Mouse (Mus musculus): ENCODE measurements around the gene Stard13. TPM values are rescaled to one million over a fixed set of nuclear protein-coding genes. Genes with fewer than 3 reads are reported as not detected.

Gene Stard13
- polyA plus RNA-seq, 1 experiment from 2014 or later, result 18.0 TPM

- Histone ChIP-seq H3K4me1 (peaks cover 27% of the 10 kb centered on the region), H3K27ac (no peak overlapping the region), H3K4me3 (no peak overlapping the region), H3K4me2 (no peak overlapping the region), H3K27me3 (no peaks in the 10 kb centered on the region), H3K9ac (no peak overlapping the region), H3K9me3 (no peaks in the 10 kb centered on the region), H3K36me3 (no peaks in the 10 kb centered on the region)
- 61% methylated on average over 4 of the region's 4 CpGs for WGBS
- ATAC-seq (ENCODE audit: borderline replicate concordance, extremely low read depth, low FRiP score, low TSS enrichment), result no peak
Observed at GRCm38 (mm10) chr5:151154030-151154429, 79.6 kb downstream of the Stard13 start.

DNA sequence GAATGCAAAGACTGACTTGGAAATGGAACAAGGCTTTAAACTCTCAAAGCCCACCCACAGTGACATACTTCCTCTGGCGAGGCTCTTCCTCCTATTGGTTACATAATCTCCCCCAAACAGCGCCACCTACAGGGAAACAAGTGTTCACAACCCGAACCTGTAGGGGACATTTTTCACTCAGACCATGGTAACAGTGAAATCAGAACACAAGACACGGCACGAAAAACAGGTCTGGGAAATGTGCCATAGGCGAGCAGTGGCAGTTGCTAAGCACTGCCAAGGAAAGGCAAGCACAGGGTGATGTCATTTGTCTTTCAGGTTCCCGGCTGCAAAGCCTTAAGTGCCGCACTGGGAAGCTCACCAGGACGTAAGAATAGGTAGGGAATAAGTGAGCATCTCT, 82.1 kb downstream of the Stard13 start:
- Histone ChIP-seq H3K27ac (no peak overlapping the region), H3K4me3 (no peak overlapping the region), H3K9ac (no peak overlapping the region), H3K9me3 (no peaks in the 10 kb centered on the region), H3K4me1 (peaks cover 24% of the 10 kb centered on the region), H3K36me3 (no peaks in the 10 kb centered on the region), H3K4me2 (no peak overlapping the region), H3K27me3 (no peaks in the 10 kb centered on the region)
- no peak for ATAC-seq (ENCODE audit: borderline replicate concordance, extremely low read depth, low FRiP score, low TSS enrichment)
- WGBS, result 82% methylated on average over 9 of the region's 9 CpGs

DNA sequence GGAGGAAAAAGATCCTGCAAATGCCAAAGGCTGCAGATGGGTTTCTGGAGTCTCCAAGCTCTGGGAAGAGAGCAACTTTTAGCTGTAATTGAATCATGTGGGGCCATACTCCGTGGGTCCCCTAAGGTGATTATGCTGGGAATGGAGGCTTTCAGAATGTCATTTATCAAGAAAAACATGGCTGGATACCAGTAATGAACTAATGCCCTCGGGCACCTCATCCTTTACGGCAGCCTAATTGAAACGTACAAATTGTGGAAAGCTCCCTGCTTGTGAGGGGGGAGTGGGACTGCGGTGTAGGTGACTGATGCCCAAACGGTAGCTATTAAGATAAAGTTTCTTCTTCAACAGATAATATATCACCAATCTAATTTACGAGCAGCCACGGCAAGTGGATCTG, 84.1 kb downstream of the Stard13 start:
- Histone ChIP-seq H3K4me1 (peaks cover 9% of the 10 kb centered on the region), H3K27ac (no peak overlapping the region), H3K9ac (no peak overlapping the region), H3K9me3 (no peaks in the 10 kb centered on the region), H3K36me3 (no peaks in the 10 kb centered on the region), H3K27me3 (no peaks in the 10 kb centered on the region), H3K4me3 (no peak overlapping the region), H3K4me2 (no peak overlapping the region)
- WGBS, result 38% methylated on average over 8 of the region's 8 CpGs
- ATAC-seq (ENCODE audit: borderline replicate concordance, extremely low read depth, low FRiP score, low TSS enrichment), result no peak

DNA sequence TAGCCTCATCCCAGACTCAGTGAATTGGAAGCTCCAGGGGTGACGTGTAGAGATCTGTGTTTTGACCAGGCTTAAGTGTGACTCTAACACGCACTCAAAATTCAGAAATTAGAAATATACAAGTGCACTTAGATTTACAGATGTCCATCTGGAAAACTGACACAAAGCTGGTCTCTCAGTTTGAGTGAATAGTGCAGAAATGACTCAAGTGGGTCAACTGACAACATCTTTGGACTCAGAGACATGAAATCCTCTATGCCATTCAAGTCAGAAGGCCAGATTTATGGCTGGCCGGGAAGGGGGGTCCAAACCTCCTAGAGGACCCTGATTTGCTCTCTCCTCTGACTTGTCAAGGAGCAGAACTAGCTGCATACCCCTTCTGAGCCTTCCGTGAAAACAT, 85.6 kb downstream of the Stard13 start:
- no peaks in the 10 kb centered on the region for H3K9me3 ChIP-seq
- ATAC-seq (ENCODE audit: borderline replicate concordance, extremely low read depth, low FRiP score, low TSS enrichment), result no peak
- no peak overlapping the region for H3K4me3 ChIP-seq
- 84% methylated on average over 4 of the region's 4 CpGs for WGBS
- H3K9ac ChIP-seq, result no peak overlapping the region
- peaks cover 20% of the 10 kb centered on the region for H3K4me1 ChIP-seq
- no peaks in the 10 kb centered on the region for H3K36me3 ChIP-seq
- H3K27ac ChIP-seq, result no peak overlapping the region
- H3K27me3 ChIP-seq, result no peaks in the 10 kb centered on the region
- H3K4me2 ChIP-seq, result no peak overlapping the region

DNA sequence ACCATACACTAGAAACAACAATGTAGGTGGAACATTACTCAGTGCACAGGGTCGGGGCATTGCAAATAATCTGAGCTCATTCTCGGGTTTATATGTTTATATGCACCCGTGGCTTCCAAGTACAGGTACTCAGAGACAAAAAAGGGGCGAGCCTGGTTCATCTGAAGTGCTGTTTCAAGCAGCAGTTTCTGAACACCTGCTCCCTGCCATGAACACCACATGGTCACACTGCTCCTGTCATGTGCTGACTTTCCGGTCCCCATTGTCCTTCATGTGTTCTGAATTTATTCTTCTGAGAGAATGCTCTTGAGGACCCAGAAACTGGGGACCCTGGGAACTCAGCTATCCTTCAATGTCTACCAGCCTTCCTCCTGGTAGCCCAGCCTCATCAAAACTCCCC, 87.8 kb downstream of the Stard13 start:
- Histone ChIP-seq H3K9me3 (no peaks in the 10 kb centered on the region), H3K36me3 (no peaks in the 10 kb centered on the region), H3K4me1 (peaks cover 36% of the 10 kb centered on the region), H3K27ac (no peak overlapping the region), H3K4me2 (no peak overlapping the region), H3K4me3 (no peak overlapping the region), H3K9ac (no peak overlapping the region), H3K27me3 (no peaks in the 10 kb centered on the region)
- 50% methylated on average over 5 of the region's 5 CpGs for WGBS
- no peak for ATAC-seq (ENCODE audit: borderline replicate concordance, extremely low read depth, low FRiP score, low TSS enrichment)

- ATAC-seq (ENCODE audit: borderline replicate concordance, extremely low read depth, low FRiP score, low TSS enrichment), result no peak
- Histone ChIP-seq H3K4me3 (no peak overlapping the region), H3K36me3 (no peaks in the 10 kb centered on the region), H3K27ac (peak overlapping the region; percentile 89), H3K9me3 (no peaks in the 10 kb centered on the region), H3K27me3 (no peaks in the 10 kb centered on the region), H3K9ac (no peak overlapping the region), H3K4me1 (peaks cover 36% of the 10 kb centered on the region), H3K4me2 (no peak overlapping the region)
- 42% methylated on average over 5 of the region's 5 CpGs for WGBS
Observed at GRCm38 (mm10) chr5:151143955-151144354, 89.7 kb downstream of the Stard13 start.

GRCm38 (mm10) chr5:151142671-151143601, 90.7 kb downstream of the Stard13 start:
- 11% methylated on average over 11 of the region's 11 CpGs for WGBS
- no peaks in the 10 kb centered on the region for H3K27me3 ChIP-seq
- no peak overlapping the region for H3K9ac ChIP-seq
- no peaks in the 10 kb centered on the region for H3K9me3 ChIP-seq
- H3K27ac ChIP-seq, result peak overlapping the region; percentile 89
- H3K4me3 ChIP-seq, result no peak overlapping the region
- peak overlapping the region; percentile 12; the same call in 1 of the 2 replicates for H3K4me2 ChIP-seq
- peaks cover 40% of the 10 kb centered on the region for H3K4me1 ChIP-seq
- H3K36me3 ChIP-seq, result no peaks in the 10 kb centered on the region
- peak; percentile 91 for ATAC-seq (ENCODE audit: borderline replicate concordance, extremely low read depth, low FRiP score, low TSS enrichment)

DNA sequence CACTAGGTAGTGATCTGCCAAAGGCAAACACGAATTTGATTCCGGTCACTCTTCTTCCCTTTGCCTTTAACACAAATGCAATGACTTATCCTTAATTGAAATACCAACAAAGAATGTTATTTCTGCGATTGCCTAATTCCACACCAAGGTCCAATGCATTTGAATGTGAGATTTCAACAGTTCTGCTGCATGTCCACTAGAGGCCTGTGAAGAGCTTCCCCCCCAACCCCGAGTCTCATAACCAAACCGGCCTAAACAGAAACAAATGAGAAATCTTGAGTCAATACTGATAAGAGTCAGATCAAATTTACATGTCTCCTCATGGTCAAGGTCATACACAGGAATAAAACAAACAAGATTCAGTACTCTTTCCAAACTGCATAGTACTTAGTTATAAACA, 91.4 kb downstream of the Stard13 start:
- peak; percentile 47; the same call in 1 of the 2 replicates for ATAC-seq (ENCODE audit: borderline replicate concordance, extremely low read depth, low FRiP score, low TSS enrichment)
- Histone ChIP-seq H3K36me3 (no peaks in the 10 kb centered on the region), H3K9me3 (no peaks in the 10 kb centered on the region), H3K4me2 (peak overlapping the region; percentile 1; the same call in 1 of the 2 replicates), H3K27me3 (no peaks in the 10 kb centered on the region), H3K4me1 (peaks cover 41% of the 10 kb centered on the region), H3K27ac (peak overlapping the region; percentile 89), H3K4me3 (no peak overlapping the region), H3K9ac (no peak overlapping the region)
- WGBS, result 28% methylated on average over 5 of the region's 5 CpGs

DNA sequence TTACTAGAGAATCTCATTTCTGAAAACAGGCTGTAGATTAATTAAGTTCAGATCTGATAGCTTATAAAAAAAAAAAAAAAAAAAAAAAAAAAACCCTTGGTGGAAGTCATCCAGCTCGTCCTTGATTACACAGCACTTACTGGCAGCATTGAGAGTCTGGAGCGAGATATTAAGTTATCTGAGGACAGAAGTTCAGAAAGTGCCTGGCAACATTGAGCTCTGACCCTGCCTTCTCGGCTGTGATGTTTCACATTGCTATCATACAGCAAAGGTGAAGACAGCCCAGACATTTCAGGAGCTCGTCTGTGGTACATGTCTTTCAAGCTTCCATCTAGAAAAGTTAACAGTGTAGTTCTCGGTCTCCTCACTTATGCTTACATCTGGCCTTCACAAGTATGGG, 95.7 kb downstream of the Stard13 start:
- 51% methylated on average over 5 of the region's 5 CpGs for WGBS

GRCm38 (mm10) chr5:151137311-151137710, 96.3 kb downstream of the Stard13 start:
- no peak for ATAC-seq (ENCODE audit: borderline replicate concordance, extremely low read depth, low FRiP score, low TSS enrichment)
- Histone ChIP-seq H3K9ac (no peak overlapping the region), H3K27ac (no peak overlapping the region), H3K27me3 (no peaks in the 10 kb centered on the region), H3K4me1 (peaks cover 32% of the 10 kb centered on the region), H3K36me3 (no peaks in the 10 kb centered on the region), H3K9me3 (no peaks in the 10 kb centered on the region), H3K4me2 (no peak overlapping the region), H3K4me3 (no peak overlapping the region)
- 80% methylated on average over 4 of the region's 4 CpGs for WGBS

More for the DNA sequence above, 95.7 kb downstream of the Stard13 start:
- Histone ChIP-seq H3K4me3 (no peak overlapping the region), H3K36me3 (no peaks in the 10 kb centered on the region), H3K4me1 (peaks cover 37% of the 10 kb centered on the region), H3K4me2 (no peak overlapping the region), H3K27me3 (no peaks in the 10 kb centered on the region), H3K9ac (no peak overlapping the region), H3K9me3 (no peaks in the 10 kb centered on the region), H3K27ac (no peak overlapping the region)
- ATAC-seq (ENCODE audit: borderline replicate concordance, extremely low read depth, low FRiP score, low TSS enrichment), result no peak

DNA sequence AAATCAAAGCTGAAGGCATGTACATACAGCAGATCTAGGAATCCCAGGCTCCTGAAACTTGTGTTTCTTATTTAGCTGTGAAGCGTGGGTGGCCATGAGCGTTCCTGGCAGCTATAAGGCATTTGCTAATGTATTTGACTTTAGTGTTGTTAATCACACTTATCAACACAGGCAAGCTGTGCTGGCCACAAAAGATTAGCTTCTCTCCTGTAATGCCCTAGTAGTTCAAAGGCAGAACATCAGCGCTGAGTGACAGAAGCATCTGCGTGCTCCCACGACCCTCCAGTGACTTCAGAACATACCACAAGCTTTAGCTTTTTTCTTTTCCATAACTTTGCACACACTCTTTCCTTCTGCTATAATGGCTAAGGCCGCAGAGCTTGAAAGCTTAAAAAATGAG, 97.7 kb downstream of the Stard13 start:
- peak overlapping the region; percentile 78 for H3K27ac ChIP-seq
- peaks cover 32% of the 10 kb centered on the region for H3K4me1 ChIP-seq
- no peaks in the 10 kb centered on the region for H3K27me3 ChIP-seq
- WGBS, result 38% methylated on average over 6 of the region's 6 CpGs
- H3K4me2 ChIP-seq, result no peak overlapping the region
- no peak overlapping the region for H3K4me3 ChIP-seq
- H3K9me3 ChIP-seq, result no peaks in the 10 kb centered on the region
- ATAC-seq (ENCODE audit: borderline replicate concordance, extremely low read depth, low FRiP score, low TSS enrichment), result peak; percentile 39; the same call in 1 of the 2 replicates
- H3K36me3 ChIP-seq, result no peaks in the 10 kb centered on the region
- no peak overlapping the region for H3K9ac ChIP-seq

GRCm38 (mm10) chr5:151135078-151135826, 98.4 kb downstream of the Stard13 start:
- Histone ChIP-seq H3K36me3 (no peaks in the 10 kb centered on the region), H3K9me3 (no peaks in the 10 kb centered on the region), H3K27ac (peak overlapping the region; percentile 78), H3K27me3 (no peaks in the 10 kb centered on the region), H3K4me2 (no peak overlapping the region), H3K4me1 (peaks cover 32% of the 10 kb centered on the region), H3K4me3 (no peak overlapping the region), H3K9ac (no peak overlapping the region)
- 36% methylated on average over 8 of the region's 8 CpGs for WGBS
- ATAC-seq (ENCODE audit: borderline replicate concordance, extremely low read depth, low FRiP score, low TSS enrichment), result peak; percentile 43; the same call in 1 of the 2 replicates
